Mouse (Mus musculus) limb, embryonic 14.5 days (tissue): ENCODE measurements around the gene Bckdhb. TPM values are rescaled to one million over a fixed set of nuclear protein-coding genes. Genes with fewer than 3 reads are reported as not detected.
"Not testable (repeated sequence)": the region's sequence is repeated elsewhere in the genome, so short reads cannot be mapped to it uniquely, and the experiment has no call there.

Experiments used
- ATAC-seq: fragments of 200-750 bp; cut with Nextera tagmentation; 2 replicates; pipeline ENCODE4 v1.8.0; 2017; ENCODE audit warnings: low read depth, moderate number of reproducible peaks, moderate TSS enrichment; ENCODE audit not compliant: low FRiP score
- DNase-seq: peaks from one replicate; pipeline ENCODE4 v3.0.0-alpha.2; 2015; ENCODE audit warnings: low spot score
- H3K27ac ChIP-seq: fragments of 300-500 bp; sonication (generic); replicated peaks from 2 replicates; pipeline ENCODE4 v1.5.1; 2014; ENCODE audit warnings: low read depth, mild to moderate bottlenecking, low read length, moderate library complexity, mixed read lengths
- H3K27me3 ChIP-seq: fragments of 300-500 bp; sonication (generic); 2 replicates; pipeline ENCODE4 v1.6.1; 2014; ENCODE audit warnings: low read length, mixed read lengths; ENCODE audit not compliant: control insufficient read depth, insufficient read depth
- H3K36me3 ChIP-seq: fragments of 300-500 bp; sonication (generic); 2 replicates; pipeline ENCODE4 v1.6.1; 2014; ENCODE audit warnings: mild to moderate bottlenecking, low read length, moderate library complexity, mixed read lengths; ENCODE audit not compliant: control insufficient read depth, insufficient read depth
- H3K4me1 ChIP-seq: fragments of 300-500 bp; sonication (generic); 2 replicates; pipeline ENCODE4 v1.6.1; 2014; ENCODE audit warnings: antibody characterized with exemption, low read length, mixed read lengths; ENCODE audit not compliant: control insufficient read depth, insufficient read depth
- H3K4me2 ChIP-seq: fragments of 300-500 bp; sonication (generic); replicated peaks from 2 replicates; pipeline ENCODE4 v1.6.1; 2014; ENCODE audit warnings: low read depth, mild to moderate bottlenecking, low read length, moderate library complexity; ENCODE audit not compliant: severe bottlenecking
- H3K4me3 ChIP-seq: fragments of 300-500 bp; sonication (generic); replicated peaks from 2 replicates; pipeline ENCODE4 v1.5.1; 2014; ENCODE audit warnings: low read length
- H3K9ac ChIP-seq: fragments of 300-500 bp; sonication (generic); 2 replicates; pipeline ENCODE4 v1.6.1; 2014; ENCODE audit warnings: mild to moderate bottlenecking, low read depth, low read length, moderate library complexity; ENCODE audit not compliant: severe bottlenecking
- H3K9me3 ChIP-seq: fragments of 300-500 bp; sonication (generic); 2 replicates; pipeline ENCODE4 v1.6.1; 2016; ENCODE audit warnings: low read length; ENCODE audit not compliant: control insufficient read depth
- POLR2A ChIP-seq: fragments of 200-500 bp; IDR thresholded peaks from 2 replicates; pipeline ENCODE4 v1.8.0; 2012; ENCODE audit warnings: inconsistent platforms, mild to moderate bottlenecking, moderate library complexity, borderline replicate concordance; ENCODE audit not compliant: insufficient read depth, insufficient read length; ENCODE audit errors: extremely low read depth
- WGBS: fragments of 180-500 bp; shearing (Covaris S2); extraction: QIAGEN DNeasy Blood & Tissue Kit; methylation state at CpG from one replicate; pipeline ENCODE4 v1.1.7; 2014; 5-methylcytosine and 5-hydroxymethylcytosine counted together
- polyA plus RNA-seq, 2 experiments: library from polyadenylated mRNA; depleted of rRNA in 1 of 2; stranded (reverse) in 1 of 2; unstranded in 1 of 2; fragments of >200 nt; fragmentation: Nextera tagmentation in 1 of 2; extraction: Ambion mirVana in 1 of 2; gene quantifications; 2 replicates each; pipeline versions ENCODE4 v1.2.1 to v1.2.3; 2012 to 2014

Gene Bckdhb
- polyA plus RNA-seq, 2 experiments: 47.4 to 51.1 TPM

GRCm38 (mm10) chr9:83922076-83922475, 2.9 kb upstream of the Bckdhb start:
- TF ChIP-seq POLR2A: no peak
- Histone ChIP-seq H3K4me1 (peaks cover 5% of the 10 kb centered on the region; the same call in 1 of the 2 replicates), H3K36me3 (no peaks in the 10 kb centered on the region), H3K27me3 (no peaks in the 10 kb centered on the region), H3K4me3 (no peak overlapping the region), H3K27ac (no peak overlapping the region), H3K4me2 (no peak overlapping the region), H3K9me3 (no peaks in the 10 kb centered on the region), H3K9ac (no peak overlapping the region)
- DNase-seq (no peak), ATAC-seq (no peak)
- 82% methylated on average over 3 of the region's 3 CpGs for WGBS

GRCm38 (mm10) chr9:83924356-83924755, 589 bp upstream of the Bckdhb start:
- DNase-seq (no peak), ATAC-seq (no peak)
- 90% methylated on average over 5 of the region's 5 CpGs for WGBS
- Histone ChIP-seq H3K27ac (no peak overlapping the region), H3K9me3 (no peaks in the 10 kb centered on the region), H3K4me2 (peak overlapping the region; percentile 72), H3K4me3 (peak overlapping the region; percentile 65), H3K4me1 (peaks cover 5% of the 10 kb centered on the region; the same call in 1 of the 2 replicates), H3K27me3 (no peaks in the 10 kb centered on the region), H3K36me3 (no peaks in the 10 kb centered on the region), H3K9ac (no peak overlapping the region)
- TF ChIP-seq POLR2A: no peak

GRCm38 (mm10) chr9:83925688-83926041, 720 bp downstream of the Bckdhb start:
- Histone ChIP-seq H3K4me1 (peaks cover 5% of the 10 kb centered on the region; the same call in 1 of the 2 replicates), H3K4me2 (peak overlapping the region; percentile 72), H3K27me3 (no peaks in the 10 kb centered on the region), H3K4me3 (peak overlapping the region; percentile 65), H3K27ac (no peak overlapping the region), H3K36me3 (no peaks in the 10 kb centered on the region), H3K9me3 (no peaks in the 10 kb centered on the region), H3K9ac (peak overlapping the region; percentile 71; the same call in 1 of the 2 replicates)
- ATAC-seq (no peak), DNase-seq (no peak)
- WGBS: 72% methylated on average over 4 of the region's 4 CpGs
- no peak for TF ChIP-seq POLR2A

- H3K4me3 ChIP-seq: no peak overlapping the region
- H3K4me2 ChIP-seq: no peak overlapping the region
- TF ChIP-seq POLR2A: no peak
- no peak overlapping the region for H3K27ac ChIP-seq
- no peaks in the 10 kb centered on the region for H3K9me3 ChIP-seq
- DNase-seq (no peak), ATAC-seq (no peak)
- H3K9ac ChIP-seq: no peak overlapping the region
- H3K4me1 ChIP-seq: peaks cover 5% of the 10 kb centered on the region; the same call in 1 of the 2 replicates
- H3K27me3 ChIP-seq: no peaks in the 10 kb centered on the region
- no peaks in the 10 kb centered on the region for H3K36me3 ChIP-seq
- 80% methylated on average over 5 of the region's 5 CpGs for WGBS
Observed at GRCm38 (mm10) chr9:83926302-83926701, 1.4 kb downstream of the Bckdhb start.

- not testable (repeated sequence) for H3K4me1 ChIP-seq, H3K36me3 ChIP-seq, H3K4me3 ChIP-seq, H3K27me3 ChIP-seq, H3K9me3 ChIP-seq, DNase-seq, H3K4me2 ChIP-seq, H3K27ac ChIP-seq, H3K9ac ChIP-seq, ATAC-seq
Observed at GRCm38 (mm10) chr9:83939501-83939900, 14.6 kb downstream of the Bckdhb start.

- no peaks in the 10 kb centered on the region for H3K36me3 ChIP-seq
- DNase-seq (no peak), ATAC-seq (no peak)
- no peaks in the 10 kb centered on the region for H3K27me3 ChIP-seq
- H3K4me1 ChIP-seq: 0 out of 2 replicates have a peak, but pooled peaks cover 3% of the 10 kb centered on the region
- no peak overlapping the region for H3K4me3 ChIP-seq
- H3K9ac ChIP-seq: no peak overlapping the region
- no peak for TF ChIP-seq POLR2A
- no peak overlapping the region for H3K4me2 ChIP-seq
- no peaks in the 10 kb centered on the region for H3K9me3 ChIP-seq
- 86% methylated on average over 3 of the region's 3 CpGs for WGBS
- no peak overlapping the region for H3K27ac ChIP-seq
Observed at GRCm38 (mm10) chr9:83940016-83940415, 15.1 kb downstream of the Bckdhb start.
